Mouse (Mus musculus): ENCODE measurements at regions not wholly inside any gene's neighbourhood (a gene's known extent, or its start where the extent isn't known, plus 50 kb on each side); places are given as distances from the start of the nearest gene placed in this dataset.
A peak's percentile ranks its signal among the peaks of the same experiment; 100 is the strongest.

DNA sequence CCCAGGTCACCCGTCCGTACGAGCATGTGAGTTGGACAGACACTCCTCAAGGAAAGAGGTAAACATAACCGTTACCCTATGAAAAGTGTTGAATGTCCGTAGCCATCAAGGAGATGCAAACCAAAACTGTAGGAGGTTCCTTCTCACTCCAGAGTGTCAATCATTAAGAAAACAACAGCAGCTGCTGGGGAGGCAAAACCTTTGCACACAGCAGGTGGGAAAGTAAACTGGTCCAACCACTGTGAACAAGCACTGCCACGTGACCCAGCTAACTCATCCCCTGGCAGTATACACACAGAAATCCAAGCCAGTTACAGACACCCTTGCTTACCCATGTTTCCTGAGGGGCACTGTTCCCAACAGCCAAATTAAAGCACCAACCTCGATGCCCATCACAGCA lies 54.7 kb upstream of the Irx5 start:
- TF ChIP-seq POLR2A (IDR thresholded peaks at IDR 0.05; ENCODE audit: insufficient read length, low read depth) (no peak), TCF12 (IDR thresholded peaks at IDR 0.05; ENCODE audit: insufficient read depth, poor library complexity, severe bottlenecking) (peak; percentile 26), MAX (IDR thresholded peaks at IDR 0.05; ENCODE audit: low read depth) (no peak), MYOG (IDR thresholded peaks at IDR 0.05; ENCODE audit: control insufficient read depth in 1 of 3, insufficient read depth in 1 of 3, insufficient read length in 2 of 3, low read depth in 2 of 3) (peak in 2 of 3 experiments; percentile 47 to 65), POLR2AphosphoS2 (IDR thresholded peaks at IDR 0.05; ENCODE audit: insufficient read length, low read depth) (no peak), USF1 (IDR thresholded peaks at IDR 0.05; ENCODE audit: low read depth) (no peak), TCF3 (IDR thresholded peaks at IDR 0.05; ENCODE audit: insufficient read length, low read depth) (no peak), CEBPB (IDR thresholded peaks at IDR 0.05; ENCODE audit: insufficient read depth, poor library complexity, severe bottlenecking) (no peak), REST (IDR thresholded peaks at IDR 0.05; ENCODE audit: insufficient read depth, insufficient read length) (no peak), MYOD1 (IDR thresholded peaks at IDR 0.05; ENCODE audit: control insufficient read depth in 1 of 3, insufficient read length in 2 of 3, low read depth in 2 of 3) (peak; percentile 20 to 88 (median 40)), E2F4 (IDR thresholded peaks at IDR 0.05; ENCODE audit: insufficient read depth) (no peak), SRF (IDR thresholded peaks at IDR 0.05; ENCODE audit: control insufficient read depth, insufficient read length, low read depth) (no peak)
- Histone ChIP-seq H3K4me2 (ENCODE audit: low read depth) (no peak overlapping the region), H3K79me2 (ENCODE audit: control insufficient read depth, insufficient read depth) (no peaks in the 10 kb centered on the region), H3K4me3 (no peak overlapping the region), H3K36me3 (ENCODE audit: control insufficient read depth, insufficient read depth) (no peaks in the 10 kb centered on the region), H3ac (ENCODE audit: control insufficient read depth, insufficient read length) (no peak overlapping the region), H3K27me3 (ENCODE audit: control insufficient read depth, insufficient read depth, insufficient read length) (no peaks in the 10 kb centered on the region)

DNA sequence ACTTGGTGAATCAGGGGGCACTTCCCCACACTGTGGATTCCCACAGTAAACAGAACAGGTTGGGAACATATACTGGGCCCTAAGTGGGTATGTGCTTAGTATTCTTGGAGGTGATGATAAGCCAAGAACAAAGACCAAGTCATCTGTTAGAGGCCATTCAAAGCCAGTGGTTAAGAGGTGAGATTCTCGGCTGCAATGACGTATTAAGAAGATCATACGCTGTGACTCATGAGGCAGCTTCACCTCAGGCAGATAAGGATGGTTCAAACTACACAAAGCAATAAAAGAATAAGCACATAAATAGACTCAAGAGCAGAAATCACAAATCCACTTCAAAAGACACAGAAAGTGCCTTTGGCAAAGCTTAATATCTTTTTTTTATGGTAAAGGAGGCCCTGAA lies 56.4 kb upstream of the Irx5 start:
- Histone ChIP-seq H3K36me3 (ENCODE audit: control insufficient read depth, insufficient read depth) (no peaks in the 10 kb centered on the region), H3K79me2 (ENCODE audit: control insufficient read depth, insufficient read depth) (no peaks in the 10 kb centered on the region), H3K4me3 (no peak overlapping the region), H3K27me3 (ENCODE audit: control insufficient read depth, insufficient read depth, insufficient read length) (no peaks in the 10 kb centered on the region), H3K4me2 (ENCODE audit: low read depth) (no peak overlapping the region), H3ac (ENCODE audit: control insufficient read depth, insufficient read length) (no peak overlapping the region)
- TF ChIP-seq CEBPB (IDR thresholded peaks at IDR 0.05; ENCODE audit: insufficient read depth, poor library complexity, severe bottlenecking) (no peak), MYOG (IDR thresholded peaks at IDR 0.05; ENCODE audit: control insufficient read depth in 1 of 3, insufficient read depth in 1 of 3, insufficient read length in 2 of 3, low read depth in 2 of 3) (no peak), USF1 (IDR thresholded peaks at IDR 0.05; ENCODE audit: low read depth) (no peak), POLR2A (IDR thresholded peaks at IDR 0.05; ENCODE audit: insufficient read length, low read depth) (no peak), SRF (IDR thresholded peaks at IDR 0.05; ENCODE audit: control insufficient read depth, insufficient read length, low read depth) (no peak), MAX (IDR thresholded peaks at IDR 0.05; ENCODE audit: low read depth) (no peak), REST (IDR thresholded peaks at IDR 0.05; ENCODE audit: insufficient read depth, insufficient read length) (no peak), E2F4 (IDR thresholded peaks at IDR 0.05; ENCODE audit: insufficient read depth) (no peak), TCF12 (IDR thresholded peaks at IDR 0.05; ENCODE audit: insufficient read depth, poor library complexity, severe bottlenecking) (no peak), POLR2AphosphoS2 (IDR thresholded peaks at IDR 0.05; ENCODE audit: insufficient read length, low read depth) (no peak), TCF3 (IDR thresholded peaks at IDR 0.05; ENCODE audit: insufficient read length, low read depth) (no peak)

DNA sequence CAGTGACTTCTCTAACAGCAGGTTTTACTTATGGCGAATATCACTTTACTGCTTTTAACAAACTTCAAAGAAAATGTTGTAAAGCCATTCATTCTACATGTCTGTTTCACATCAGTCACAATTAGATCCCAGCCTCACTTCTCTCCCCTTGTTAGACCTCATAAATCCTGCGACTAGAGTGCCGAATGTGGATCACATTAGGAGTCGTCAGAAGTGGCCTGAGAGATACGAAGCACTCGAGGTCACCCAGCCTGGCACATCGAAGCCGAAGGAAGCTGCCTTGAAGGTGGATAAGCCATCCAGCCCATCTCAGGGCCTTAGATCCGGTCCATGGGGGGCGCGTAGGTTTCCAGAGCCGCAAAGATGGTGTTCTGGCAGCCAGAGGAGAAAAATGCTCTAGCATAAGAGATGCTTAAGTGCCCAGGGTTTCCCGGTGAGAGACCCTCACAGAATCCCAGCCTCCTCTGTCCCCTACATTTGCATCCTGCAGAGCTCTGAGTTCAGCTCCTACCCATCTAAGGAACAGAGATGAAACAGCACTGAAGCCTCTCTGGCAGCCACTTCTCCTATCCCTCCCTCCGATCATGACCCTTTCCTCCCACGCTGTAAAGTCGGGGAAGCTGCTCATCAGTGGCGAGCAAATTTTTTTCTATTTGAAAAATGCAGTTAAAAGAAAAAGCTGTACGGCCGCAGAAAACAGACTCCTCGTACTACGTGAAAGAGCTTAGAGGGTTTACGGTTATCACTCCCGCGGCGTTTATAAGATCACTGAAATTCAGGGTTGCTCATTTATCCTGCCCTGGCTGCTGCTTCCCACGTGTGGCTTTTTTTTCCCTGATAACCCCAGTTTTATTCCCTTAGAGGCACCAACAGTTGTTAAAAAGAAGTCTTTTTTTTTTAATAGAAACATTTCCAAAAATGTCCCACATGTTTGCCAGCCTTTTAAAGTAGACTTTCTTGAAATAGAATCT lies 70.3 kb upstream of the Irx5 start:
- H3ac ChIP-seq (ENCODE audit: control insufficient read depth, insufficient read length), result no peak overlapping the region
- no peaks in the 10 kb centered on the region for H3K79me2 ChIP-seq (ENCODE audit: control insufficient read depth, insufficient read depth)
- H3K4me2 ChIP-seq (ENCODE audit: low read depth), result no peak overlapping the region
- no peak overlapping the region for H3K4me3 ChIP-seq
- TF ChIP-seq REST (IDR thresholded peaks at IDR 0.05; ENCODE audit: insufficient read depth, insufficient read length) (no peak), USF1 (IDR thresholded peaks at IDR 0.05; ENCODE audit: low read depth) (no peak), CEBPB (IDR thresholded peaks at IDR 0.05; ENCODE audit: insufficient read depth, poor library complexity, severe bottlenecking) (no peak), TCF12 (IDR thresholded peaks at IDR 0.05; ENCODE audit: insufficient read depth, poor library complexity, severe bottlenecking) (no peak), E2F4 (IDR thresholded peaks at IDR 0.05; ENCODE audit: insufficient read depth) (no peak), TCF3 (IDR thresholded peaks at IDR 0.05; ENCODE audit: insufficient read length, low read depth) (no peak), POLR2AphosphoS2 (IDR thresholded peaks at IDR 0.05; ENCODE audit: insufficient read length, low read depth) (no peak), MAX (IDR thresholded peaks at IDR 0.05; ENCODE audit: low read depth) (no peak), POLR2A (IDR thresholded peaks at IDR 0.05; ENCODE audit: insufficient read length, low read depth) (no peak), MYOD1 (IDR thresholded peaks at IDR 0.05; ENCODE audit: control insufficient read depth in 1 of 3, insufficient read length in 2 of 3, low read depth in 2 of 3) (no peak)
- no peaks in the 10 kb centered on the region for H3K27me3 ChIP-seq (ENCODE audit: control insufficient read depth, insufficient read depth, insufficient read length)
- H3K36me3 ChIP-seq (ENCODE audit: control insufficient read depth, insufficient read depth), result no peaks in the 10 kb centered on the region

DNA sequence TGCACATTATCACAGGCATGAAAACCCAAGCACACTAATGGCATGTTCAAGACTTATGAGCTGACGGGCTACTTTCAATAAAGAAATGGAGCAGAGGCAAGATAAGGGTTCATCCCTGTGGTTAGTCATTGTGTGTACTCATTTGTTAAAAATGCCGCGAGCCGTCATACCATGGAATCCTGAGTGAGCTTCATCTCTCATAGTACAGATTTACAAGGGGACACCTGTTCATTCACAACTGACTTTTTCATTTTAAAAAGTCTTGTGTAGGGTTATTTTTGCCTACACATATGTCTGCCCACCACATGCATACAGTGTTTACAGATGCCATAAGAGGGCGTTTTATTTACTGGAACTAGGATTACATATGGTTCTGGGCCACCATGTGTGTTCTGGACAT lies 81.7 kb upstream of the Irx5 start:
- Histone ChIP-seq H3ac (ENCODE audit: control insufficient read depth, insufficient read length) (no peak overlapping the region), H3K36me3 (ENCODE audit: control insufficient read depth, insufficient read depth) (no peaks in the 10 kb centered on the region), H3K79me2 (ENCODE audit: control insufficient read depth, insufficient read depth) (no peaks in the 10 kb centered on the region), H3K4me2 (ENCODE audit: low read depth) (no peak overlapping the region), H3K4me3 (no peak overlapping the region), H3K27me3 (ENCODE audit: control insufficient read depth, insufficient read depth, insufficient read length) (no peaks in the 10 kb centered on the region)
- TF ChIP-seq MAX (IDR thresholded peaks at IDR 0.05; ENCODE audit: low read depth), result no peak
- TF ChIP-seq MYOD1 (IDR thresholded peaks at IDR 0.05; ENCODE audit: control insufficient read depth in 1 of 3, insufficient read length in 2 of 3, low read depth in 2 of 3), result peak in 1 of 3 experiments; percentile 50

DNA sequence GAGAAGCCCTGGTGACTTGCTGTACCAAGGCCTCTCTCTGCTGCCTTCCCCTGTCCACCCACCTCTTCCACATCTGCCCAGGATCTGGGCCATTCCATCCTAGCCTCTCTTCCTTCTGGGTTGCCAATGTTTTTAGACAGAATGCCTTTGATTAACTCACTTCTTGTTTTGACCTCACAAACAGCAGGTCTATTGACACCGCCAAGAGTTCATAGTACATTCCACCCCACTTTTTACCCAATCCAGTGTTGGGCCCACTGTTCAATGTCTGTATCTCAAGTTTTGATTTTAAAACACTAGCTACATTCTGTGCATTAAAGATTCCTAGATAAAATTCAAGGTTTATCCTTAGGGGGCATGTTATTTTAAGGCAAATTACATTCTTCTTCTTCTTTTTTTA lies 84.7 kb upstream of the Irx5 start:
- H3ac ChIP-seq (ENCODE audit: control insufficient read depth, insufficient read length), result no peak overlapping the region
- H3K27me3 ChIP-seq (ENCODE audit: control insufficient read depth, insufficient read depth, insufficient read length), result no peaks in the 10 kb centered on the region
- no peak overlapping the region for H3K4me2 ChIP-seq (ENCODE audit: low read depth)
- H3K79me2 ChIP-seq (ENCODE audit: control insufficient read depth, insufficient read depth), result no peaks in the 10 kb centered on the region
- H3K4me3 ChIP-seq, result no peak overlapping the region
- H3K36me3 ChIP-seq (ENCODE audit: control insufficient read depth, insufficient read depth), result no peaks in the 10 kb centered on the region
- no peak for TF ChIP-seq SRF (IDR thresholded peaks at IDR 0.05; ENCODE audit: control insufficient read depth, insufficient read length, low read depth)
- no peak for TF ChIP-seq TCF3 (IDR thresholded peaks at IDR 0.05; ENCODE audit: insufficient read length, low read depth)
- no peak for TF ChIP-seq MYOG (IDR thresholded peaks at IDR 0.05; ENCODE audit: control insufficient read depth in 1 of 3, insufficient read depth in 1 of 3, insufficient read length in 2 of 3, low read depth in 2 of 3)
- no peak for TF ChIP-seq MAX (IDR thresholded peaks at IDR 0.05; ENCODE audit: low read depth)
- TF ChIP-seq POLR2A (IDR thresholded peaks at IDR 0.05; ENCODE audit: insufficient read length, low read depth), result no peak
- no peak for TF ChIP-seq USF1 (IDR thresholded peaks at IDR 0.05; ENCODE audit: low read depth)
- no peak for TF ChIP-seq MYOD1 (IDR thresholded peaks at IDR 0.05; ENCODE audit: control insufficient read depth in 1 of 3, insufficient read length in 2 of 3, low read depth in 2 of 3)
- TF ChIP-seq POLR2AphosphoS2 (IDR thresholded peaks at IDR 0.05; ENCODE audit: insufficient read length, low read depth), result no peak
- no peak for TF ChIP-seq CEBPB (IDR thresholded peaks at IDR 0.05; ENCODE audit: insufficient read depth, poor library complexity, severe bottlenecking)
- no peak for TF ChIP-seq REST (IDR thresholded peaks at IDR 0.05; ENCODE audit: insufficient read depth, insufficient read length)
- TF ChIP-seq E2F4 (IDR thresholded peaks at IDR 0.05; ENCODE audit: insufficient read depth), result no peak
- TF ChIP-seq TCF12 (IDR thresholded peaks at IDR 0.05; ENCODE audit: insufficient read depth, poor library complexity, severe bottlenecking), result no peak
